Mouse (Mus musculus) adrenal gland, postnatal 36 days (tissue): Measurements from ENCODE around the gene Dyrk4. TPM values are rescaled to one million over a fixed set of nuclear protein-coding genes. Genes with fewer than 3 reads are reported as not detected.

Experiments used
- total RNA-seq, 2 experiments: library from RNA; stranded (reverse); gene quantifications; 2 replicates each; pipeline ENCODE4 v1.2.3; 2021

The Dyrk4 gene
- total RNA-seq, 2 experiments from 2014 or later, result 0.26 TPM; not detected in 1

Other genes starting within 250 kb of the Dyrk4 start
- gene Kcna6, start 181.2 kb downstream of the Dyrk4 start, total RNA-seq, result 1 to 10 TPM; 1.3 to 1.7 TPM
- gene Ndufa9, start 72.7 kb downstream of the Dyrk4 start, total RNA-seq, result 100 to 1,000 TPM; 223 to 240 TPM
- not detected for gene Akap3, start 68.7 kb downstream of the Dyrk4 start, total RNA-seq
- gene Rad51ap1, start 17.7 kb upstream of the Dyrk4 start, total RNA-seq, result 1 to 10 TPM; 2.1 to 2.3 TPM
- gene D6Wsu163e, start 18.1 kb upstream of the Dyrk4 start, total RNA-seq, result 10 to 100 TPM; 21.4 to 21.5 TPM
- gene Fgf6, start 93.7 kb upstream of the Dyrk4 start, total RNA-seq, result not detected
- gene Fgf23, start 151.1 kb upstream of the Dyrk4 start, total RNA-seq, result not detected
- gene Tigar, start 187.7 kb upstream of the Dyrk4 start, total RNA-seq, result 10 to 100 TPM; 18.4 to 22.3 TPM
- 100 to 1,000 TPM; 366 to 550 TPM for gene Ccnd2, start 230.4 kb upstream of the Dyrk4 start, total RNA-seq